Mouse (Mus musculus): ENCODE results near the gene Fgd6. TPM values are rescaled to one million over a fixed set of nuclear protein-coding genes. Genes with fewer than 3 reads are reported as not detected.
A peak's percentile ranks its signal among the peaks of the same experiment; 100 is the strongest.

The Fgd6 gene
- polyA plus RNA-seq, 1 experiment from 2014 or later, result 3.5 TPM

DNA sequence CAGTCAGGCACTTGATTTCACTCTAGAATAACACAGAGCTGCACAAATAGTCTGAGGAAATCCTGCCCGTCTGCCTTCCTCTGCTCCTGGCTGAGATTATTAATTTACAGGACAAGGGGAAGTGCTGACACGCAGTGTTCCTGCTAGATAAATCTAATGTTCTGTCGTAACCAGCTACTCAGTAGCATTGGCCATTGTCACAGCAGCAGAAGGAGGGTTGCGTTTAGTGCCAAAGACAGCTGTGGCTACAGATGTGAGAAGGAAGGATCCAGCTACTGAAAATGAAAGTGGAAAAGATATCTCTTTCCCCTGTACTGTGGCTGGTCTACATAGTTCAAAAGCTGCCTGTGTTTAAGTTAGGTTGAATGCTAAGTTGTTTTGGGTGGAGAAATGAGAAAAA is 71.4 kb downstream of the Fgd6 start:
- Histone ChIP-seq H3K9ac (no peak overlapping the region), H3K36me3 (peaks cover 46% of the 10 kb centered on the region), H3K27ac (no peak overlapping the region), H3K4me1 (peaks cover 7% of the 10 kb centered on the region; the same call in 1 of the 2 replicates), H3K4me2 (0 out of 2 replicates have a peak overlapping the region, but pooled peaks have one; percentile 8), H3K27me3 (replicated peaks) (no peaks in the 10 kb centered on the region), H3K9me3 (replicated peaks) (no peaks in the 10 kb centered on the region), H3K4me3 (no peak overlapping the region)
- 26% methylated on average over 4 of the region's 4 CpGs for WGBS (ENCODE audit: insufficient replicate concordance)
- ATAC-seq, result no peak

DNA sequence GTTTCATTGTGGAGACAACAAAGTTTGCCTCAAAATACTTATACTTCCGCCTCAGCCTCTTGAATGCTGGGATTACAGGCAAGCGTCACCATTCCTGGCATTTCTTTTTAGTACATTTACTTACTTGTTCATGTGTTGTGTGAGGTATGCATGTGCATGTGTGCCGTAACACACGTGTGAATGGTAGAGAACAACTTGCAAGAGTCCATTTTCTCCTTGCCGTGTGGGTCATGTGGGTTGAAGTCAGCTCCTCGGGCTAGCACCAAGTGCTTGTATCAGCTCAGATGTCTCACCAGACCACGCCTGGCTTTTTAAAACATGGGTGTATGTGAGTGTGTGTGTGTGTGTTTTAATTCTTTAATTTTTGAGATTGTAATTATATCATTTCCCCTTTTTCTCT is 71.8 kb downstream of the Fgd6 start:
- no peaks in the 10 kb centered on the region for H3K9me3 ChIP-seq (replicated peaks)
- no peaks in the 10 kb centered on the region for H3K27me3 ChIP-seq (replicated peaks)
- H3K4me3 ChIP-seq, result no peak overlapping the region
- 75% methylated on average over 7 of the region's 7 CpGs for WGBS (ENCODE audit: insufficient replicate concordance)
- H3K36me3 ChIP-seq, result peaks cover 43% of the 10 kb centered on the region
- no peak overlapping the region for H3K9ac ChIP-seq
- 0 out of 2 replicates have a peak overlapping the region, but pooled peaks have one; percentile 8 for H3K4me2 ChIP-seq
- no peak for ATAC-seq
- no peak overlapping the region for H3K27ac ChIP-seq
- peaks cover 7% of the 10 kb centered on the region; the same call in 1 of the 2 replicates for H3K4me1 ChIP-seq

DNA sequence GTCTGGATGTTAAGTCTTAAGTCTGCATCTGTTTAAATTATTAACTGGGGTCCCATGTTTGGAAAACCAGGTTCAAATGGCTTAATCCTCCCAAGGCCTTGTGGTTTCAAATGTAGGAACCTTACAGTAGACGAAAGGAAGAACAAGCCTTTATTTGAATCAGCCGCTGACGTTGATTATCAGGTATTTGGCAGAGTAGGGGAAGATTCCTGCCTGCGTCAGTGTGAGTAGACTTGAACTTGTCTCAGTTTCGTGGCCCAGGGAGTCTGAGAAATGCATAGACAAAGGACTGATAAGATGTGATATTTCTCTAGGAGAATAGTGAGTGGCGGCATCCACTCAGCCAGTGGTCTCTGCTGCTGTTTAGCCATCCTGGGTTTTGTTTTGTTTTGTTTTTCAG is 73.0 kb downstream of the Fgd6 start:
- Histone ChIP-seq H3K9ac (no peak overlapping the region), H3K4me2 (no peak overlapping the region), H3K27ac (no peak overlapping the region), H3K27me3 (replicated peaks) (no peaks in the 10 kb centered on the region), H3K4me3 (no peak overlapping the region), H3K4me1 (peaks cover 7% of the 10 kb centered on the region; the same call in 1 of the 2 replicates), H3K36me3 (peaks cover 35% of the 10 kb centered on the region), H3K9me3 (replicated peaks) (no peaks in the 10 kb centered on the region)
- 68% methylated on average over 6 of the region's 6 CpGs for WGBS (ENCODE audit: insufficient replicate concordance)
- no peak for ATAC-seq

DNA sequence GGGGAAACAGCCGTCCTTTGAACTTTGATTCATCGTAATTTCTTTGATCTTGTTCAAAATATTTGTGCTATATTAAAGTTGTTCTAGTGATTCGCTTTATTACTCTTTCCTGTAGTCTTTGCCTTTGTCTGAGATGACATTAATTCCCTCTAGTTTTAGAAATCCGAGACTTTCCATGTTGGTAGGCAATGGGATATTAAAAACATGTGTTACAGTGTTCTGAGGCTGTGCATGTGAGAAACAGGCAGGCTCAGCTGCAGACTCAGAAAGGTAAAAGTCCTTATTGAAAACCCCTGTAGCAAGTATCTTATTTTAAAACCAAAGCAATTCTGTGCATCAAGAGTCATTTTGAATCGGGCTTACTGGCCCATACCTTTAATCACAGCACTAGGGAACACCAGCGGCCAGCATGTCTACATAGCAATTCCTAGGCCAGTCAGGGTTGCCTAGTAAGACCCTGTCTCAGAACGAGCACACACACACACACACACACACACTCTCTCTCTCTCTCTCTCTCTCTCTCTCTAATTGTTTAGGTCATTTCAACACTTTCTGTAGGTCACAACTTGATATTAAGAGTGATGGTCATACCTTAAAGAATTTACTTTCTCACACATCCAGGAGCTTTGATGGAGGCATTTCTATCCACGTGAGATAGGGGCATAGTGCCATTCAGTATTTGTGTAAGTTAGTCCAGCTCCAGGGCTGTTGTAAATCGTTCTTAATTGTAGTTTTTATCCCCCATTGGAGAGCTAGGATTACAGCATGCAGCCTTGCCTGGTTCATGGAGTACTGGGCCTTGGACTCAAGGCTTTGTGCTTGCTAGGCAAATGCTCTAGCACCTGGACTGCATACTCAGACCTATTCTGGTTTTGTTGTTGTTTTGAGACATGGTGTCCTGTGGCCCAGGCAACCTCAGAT is 75.3 kb downstream of the Fgd6 start:
- H3K4me1 ChIP-seq, result peaks cover 23% of the 10 kb centered on the region
- no peak overlapping the region for H3K9ac ChIP-seq
- 78% methylated on average over 9 of the region's 9 CpGs for WGBS (ENCODE audit: insufficient replicate concordance)
- H3K36me3 ChIP-seq, result peaks cover 20% of the 10 kb centered on the region
- H3K4me2 ChIP-seq, result no peak overlapping the region
- H3K9me3 ChIP-seq (replicated peaks), result no peaks in the 10 kb centered on the region
- H3K27me3 ChIP-seq (replicated peaks), result no peaks in the 10 kb centered on the region
- H3K27ac ChIP-seq, result no peak overlapping the region
- no peak overlapping the region for H3K4me3 ChIP-seq
- ATAC-seq, result no peak

DNA sequence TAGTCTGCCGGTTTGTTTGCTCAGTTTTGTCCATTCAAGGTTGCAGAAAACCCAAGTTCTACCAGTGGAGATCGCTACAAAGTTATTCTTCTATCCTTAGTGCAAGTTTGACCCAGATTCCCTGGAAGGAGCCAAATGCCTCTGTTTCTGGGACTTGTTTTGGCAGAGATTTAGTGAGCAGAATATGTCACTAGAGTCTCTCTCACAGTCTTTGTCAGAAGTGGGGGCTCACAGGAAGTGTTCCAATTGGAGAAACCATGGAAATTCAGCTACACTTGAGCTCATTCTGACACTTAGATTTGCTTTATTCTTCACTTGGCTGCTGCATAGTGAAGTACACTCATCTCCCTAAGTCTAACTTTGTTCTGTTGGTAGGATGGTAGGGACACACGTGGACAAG is 76.4 kb downstream of the Fgd6 start:
- peaks cover 18% of the 10 kb centered on the region for H3K36me3 ChIP-seq
- ATAC-seq, result no peak

GRCm38 (mm10) chr10:94115893-94116599 is 80.2 kb downstream of the Fgd6 start:
- Histone ChIP-seq H3K36me3 (peaks cover 10% of the 10 kb centered on the region), H3K9me3 (replicated peaks) (no peaks in the 10 kb centered on the region), H3K27me3 (replicated peaks) (no peaks in the 10 kb centered on the region), H3K4me3 (no peak overlapping the region), H3K27ac (peak overlapping the region; percentile 40; the same call in 1 of the 2 replicates), H3K4me1 (peaks cover 23% of the 10 kb centered on the region), H3K4me2 (peak overlapping the region; percentile 25; the same call in 1 of the 2 replicates), H3K9ac (peak overlapping the region; percentile 31)
- peak; percentile 76 for ATAC-seq
- 23% methylated on average over 6 of the region's 6 CpGs for WGBS (ENCODE audit: insufficient replicate concordance)

More for the DNA sequence above, 76.4 kb downstream of the Fgd6 start:
- no peak overlapping the region for H3K4me3 ChIP-seq
- H3K4me1 ChIP-seq, result peaks cover 25% of the 10 kb centered on the region
- no peaks in the 10 kb centered on the region for H3K9me3 ChIP-seq (replicated peaks)
- H3K27me3 ChIP-seq (replicated peaks), result no peaks in the 10 kb centered on the region
- H3K9ac ChIP-seq, result no peak overlapping the region
- no peak overlapping the region for H3K27ac ChIP-seq
- no peak overlapping the region for H3K4me2 ChIP-seq
- WGBS (ENCODE audit: insufficient replicate concordance), result 68% methylated on average over 3 of the region's 3 CpGs

DNA sequence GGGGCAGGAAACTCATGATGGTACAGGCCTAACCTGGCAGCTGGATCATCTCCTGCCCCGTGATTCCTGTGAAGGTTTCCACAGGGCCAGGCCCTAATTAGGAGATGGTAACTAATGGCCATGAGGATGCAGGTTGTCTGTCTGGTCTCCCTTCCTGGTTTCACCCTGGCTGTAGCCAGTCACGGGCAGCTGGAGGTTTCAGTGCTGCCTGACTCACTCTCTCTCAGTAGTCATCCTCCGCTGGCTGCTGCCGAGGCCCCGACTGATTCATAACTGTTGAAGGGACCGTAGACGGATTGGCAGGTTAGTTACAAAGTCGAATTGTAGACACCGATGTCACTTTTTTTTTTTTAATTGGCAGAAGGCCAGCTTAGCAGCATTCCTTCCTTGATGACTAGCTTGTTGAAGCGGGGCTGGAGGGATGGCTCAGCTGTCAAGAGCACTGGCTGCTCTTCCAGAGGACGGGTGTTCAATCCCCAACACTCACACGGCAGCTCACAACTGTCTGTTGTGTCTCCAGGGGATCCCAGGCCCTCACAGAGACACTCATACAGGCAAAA is 81.1 kb downstream of the Fgd6 start:
- H3K27ac ChIP-seq, result no peak overlapping the region
- no peak overlapping the region for H3K9ac ChIP-seq
- H3K36me3 ChIP-seq, result peaks cover 13% of the 10 kb centered on the region
- H3K9me3 ChIP-seq (replicated peaks), result no peaks in the 10 kb centered on the region
- H3K4me1 ChIP-seq, result peaks cover 23% of the 10 kb centered on the region
- H3K4me2 ChIP-seq, result no peak overlapping the region
- H3K27me3 ChIP-seq (replicated peaks), result no peaks in the 10 kb centered on the region
- no peak overlapping the region for H3K4me3 ChIP-seq
- no peak for ATAC-seq
- WGBS (ENCODE audit: insufficient replicate concordance), result 82% methylated on average over 12 of the region's 12 CpGs

DNA sequence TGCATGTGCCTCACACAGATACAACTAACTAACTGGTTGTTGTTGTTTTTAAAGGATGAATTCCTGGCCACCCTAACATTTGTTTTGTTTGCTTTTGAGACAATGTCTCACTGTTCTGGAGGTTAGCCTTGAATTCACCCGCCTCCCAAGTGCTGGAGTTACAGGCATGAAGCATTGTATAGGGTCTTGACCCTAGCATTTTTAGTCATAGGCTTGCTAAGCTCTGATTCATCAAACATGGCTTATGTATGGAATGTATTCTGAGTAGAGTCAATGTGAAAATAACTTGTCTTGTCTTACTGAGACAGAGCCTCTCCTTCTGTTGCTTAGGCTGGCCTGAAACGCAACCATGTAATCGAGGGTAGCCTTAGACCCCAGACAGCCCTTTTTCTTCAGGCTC is 82.1 kb downstream of the Fgd6 start:
- Histone ChIP-seq H3K27me3 (replicated peaks) (no peaks in the 10 kb centered on the region), H3K4me3 (no peak overlapping the region), H3K4me1 (peaks cover 34% of the 10 kb centered on the region), H3K9me3 (replicated peaks) (no peaks in the 10 kb centered on the region), H3K9ac (no peak overlapping the region), H3K36me3 (peaks cover 13% of the 10 kb centered on the region), H3K27ac (no peak overlapping the region), H3K4me2 (no peak overlapping the region)
- WGBS (ENCODE audit: insufficient replicate concordance), result 77% methylated on average over 3 of the region's 3 CpGs
- no peak for ATAC-seq

- no peak overlapping the region for H3K9ac ChIP-seq
- H3K4me1 ChIP-seq, result peaks cover 40% of the 10 kb centered on the region
- no peak overlapping the region for H3K4me2 ChIP-seq
- peak overlapping the region; percentile 32; the same call in 1 of the 2 replicates for H3K27ac ChIP-seq
- H3K9me3 ChIP-seq (replicated peaks), result no peaks in the 10 kb centered on the region
- WGBS (ENCODE audit: insufficient replicate concordance), result 71% methylated on average over 7 of the region's 7 CpGs
- no peak for ATAC-seq
- H3K27me3 ChIP-seq (replicated peaks), result no peaks in the 10 kb centered on the region
- H3K36me3 ChIP-seq, result peaks cover 24% of the 10 kb centered on the region
- H3K4me3 ChIP-seq, result no peak overlapping the region
Measured at GRCm38 (mm10) chr10:94118993-94119392, 83.2 kb downstream of the Fgd6 start.

- 85% methylated on average over 9 of the region's 9 CpGs for WGBS (ENCODE audit: insufficient replicate concordance)
- ATAC-seq, result no peak
- no peaks in the 10 kb centered on the region for H3K27me3 ChIP-seq (replicated peaks)
Measured at GRCm38 (mm10) chr10:94120676-94121075, 84.9 kb downstream of the Fgd6 start.

DNA sequence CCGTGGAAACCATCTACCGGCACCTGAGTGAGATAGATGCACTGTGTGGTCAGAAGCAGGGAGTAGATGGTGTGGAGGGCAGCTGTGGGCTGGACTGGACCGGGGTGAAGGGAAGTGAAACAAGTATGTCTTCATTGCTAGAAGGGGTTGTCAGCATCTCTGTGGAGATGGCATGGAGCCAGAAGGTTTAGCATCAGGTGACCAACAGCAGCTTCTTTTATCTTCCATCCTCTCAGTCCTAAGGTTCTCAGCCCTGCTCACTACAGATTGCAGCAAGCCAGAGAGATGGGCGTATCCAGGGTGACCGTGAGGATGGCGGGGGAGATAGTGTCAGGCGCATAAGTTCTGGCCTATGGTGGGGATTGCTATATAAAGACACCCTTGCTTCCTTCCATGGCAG is 86.8 kb downstream of the Fgd6 start:
- ATAC-seq, result peak; percentile 93
- peaks cover 60% of the 10 kb centered on the region for H3K36me3 ChIP-seq
- H3K4me3 ChIP-seq, result no peak overlapping the region
- H3K4me1 ChIP-seq, result peaks cover 16% of the 10 kb centered on the region
- no peaks in the 10 kb centered on the region for H3K27me3 ChIP-seq (replicated peaks)
- no peaks in the 10 kb centered on the region for H3K9me3 ChIP-seq (replicated peaks)
- H3K4me2 ChIP-seq, result no peak overlapping the region
- WGBS (ENCODE audit: insufficient replicate concordance), result 41% methylated on average over 7 of the region's 7 CpGs
- no peak overlapping the region for H3K9ac ChIP-seq
- no peak overlapping the region for H3K27ac ChIP-seq

More at GRCm38 (mm10) chr10:94120676-94121075, 84.9 kb downstream of the Fgd6 start:
- H3K4me3 ChIP-seq, result no peak overlapping the region
- H3K9me3 ChIP-seq (replicated peaks), result no peaks in the 10 kb centered on the region
- H3K4me2 ChIP-seq, result no peak overlapping the region
- peaks cover 41% of the 10 kb centered on the region for H3K36me3 ChIP-seq
- H3K27ac ChIP-seq, result no peak overlapping the region
- peaks cover 27% of the 10 kb centered on the region for H3K4me1 ChIP-seq
- H3K9ac ChIP-seq, result no peak overlapping the region

GRCm38 (mm10) chr10:94123581-94123980 is 87.8 kb downstream of the Fgd6 start:
- H3K27me3 ChIP-seq (replicated peaks), result no peaks in the 10 kb centered on the region
- 84% methylated on average over 5 of the region's 5 CpGs for WGBS (ENCODE audit: insufficient replicate concordance)
- peaks cover 65% of the 10 kb centered on the region for H3K36me3 ChIP-seq
- no peak overlapping the region for H3K4me2 ChIP-seq
- H3K27ac ChIP-seq, result no peak overlapping the region
- H3K4me1 ChIP-seq, result peaks cover 16% of the 10 kb centered on the region
- no peaks in the 10 kb centered on the region for H3K9me3 ChIP-seq (replicated peaks)
- no peak overlapping the region for H3K4me3 ChIP-seq
- no peak overlapping the region for H3K9ac ChIP-seq
- ATAC-seq, result no peak
